Mouse (Mus musculus): ENCODE results near the gene Dnajb14. TPM values are rescaled to one million over a fixed set of nuclear protein-coding genes. Genes with fewer than 3 reads are reported as not detected.

Dnajb14 gene
- total and polyA plus RNA-seq, 3 experiments, result 2.8 to 7.0 (median 4.4) TPM

DNA sequence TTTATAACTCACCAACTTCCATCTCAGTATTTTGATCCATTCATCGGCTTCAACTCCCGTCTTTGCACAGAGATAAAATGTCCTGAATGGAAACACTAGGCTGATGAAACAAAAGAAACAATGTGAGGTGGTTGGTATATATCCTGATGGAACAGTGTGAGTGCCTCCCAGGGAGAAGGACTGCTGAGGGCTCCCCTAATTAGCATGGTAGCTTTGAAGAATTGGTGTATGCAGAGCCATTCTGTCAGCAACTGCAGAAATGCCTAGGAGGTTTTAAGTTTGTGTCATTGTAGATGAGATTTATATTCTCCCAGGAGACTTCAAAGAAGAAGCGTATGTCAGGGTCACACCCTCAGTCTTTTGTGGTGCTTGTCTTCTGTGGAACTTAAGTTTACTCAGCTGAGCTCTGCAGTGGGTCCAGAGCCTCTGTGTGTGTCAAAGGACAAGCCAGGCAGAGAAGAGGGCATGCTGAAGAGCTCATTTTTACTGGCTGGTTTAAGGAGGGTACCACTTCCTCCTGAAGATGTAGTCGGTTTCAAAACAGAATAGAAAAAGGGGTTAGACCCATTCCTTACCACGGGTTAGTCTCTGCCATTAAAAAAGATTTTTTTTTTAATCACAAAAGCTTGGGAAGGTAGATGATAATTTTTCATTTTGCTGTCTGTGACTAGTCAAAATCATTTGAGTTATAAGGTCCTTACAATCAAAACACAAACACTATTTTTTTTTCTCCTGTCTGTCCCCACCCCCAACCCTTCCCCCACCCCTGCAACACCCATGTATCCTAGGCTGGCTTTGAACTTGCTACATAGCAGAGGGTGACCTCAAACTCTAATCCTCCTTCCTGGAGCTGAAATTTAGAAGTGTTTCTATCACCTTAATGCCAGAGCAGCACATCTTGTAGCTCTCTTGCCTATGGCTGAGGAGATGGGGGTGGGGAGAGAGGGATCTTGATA lies 68.4 kb downstream of the Dnajb14 start:
- Histone ChIP-seq H3K79me2 (replicated peaks; ENCODE audit: control insufficient read depth, extremely low read depth, insufficient read depth, poor library complexity, severe bottlenecking) (no peaks in the 10 kb centered on the region; the same call in 1 of the 2 replicates), H3K36me3 (replicated peaks in 1 of 2; ENCODE audit: control insufficient read depth in 1 of 2, insufficient read depth in 1 of 2, low read length in 1 of 2) (peaks cover 73 to 87% of the 10 kb centered on the region in 2 experiments), H3K27me3 (replicated peaks) (no peaks in the 10 kb centered on the region), H3K27ac (ENCODE audit: insufficient read depth, low read depth) (peak overlapping the region; percentile 38; the same call in 1 of the 2 replicates), H3K9ac (ENCODE audit: insufficient read depth, low read depth) (no peak overlapping the region), H3K9me3 (replicated peaks; ENCODE audit: low read length) (no peaks in the 10 kb centered on the region), H3K4me3 (replicated peaks in 1 of 3; ENCODE audit: low read depth in 2 of 3, low read length in 2 of 3, poor library complexity in 1 of 3) (no peak overlapping the region), H3K4me1 (ENCODE audit: control insufficient read depth in 1 of 2, insufficient read depth in 2 of 2) (peaks cover 6 to 44% of the 10 kb centered on the region in 2 experiments; a peak in 3 of 4 replicates), H3K4me2 (ENCODE audit: insufficient read depth, low read depth, poor library complexity, severe bottlenecking) (no peak overlapping the region)
- no peak for DNase-seq (ENCODE audit: extremely low read depth)
- in situ Hi-C loops (cut with MboI; ENCODE audit: low pct_ligation_motif_present, low pct_unique_long_range_greater_than_20kb, low sequenced_read_pairs) (loop anchor here (5.0 kb wide), 1 partner anchor 56 kb away; no protein-coding TSS in a partner anchor), dilution Hi-C loops (cut with MboI; ENCODE audit: extremely low pct_ligation_motif_present, extremely low pct_unique_long_range_greater_than_20kb, low sequenced_read_pairs) (no loop called here)
- TF ChIP-seq POLR2A (IDR thresholded peaks at IDR 0.05; ENCODE audit: low read depth, low read length) (no peak), RCOR1 (conservative IDR thresholded peaks at IDR 0.05; ENCODE audit: low read depth, low read length) (no peak), JUN (IDR thresholded peaks at IDR 0.05; ENCODE audit: insufficient read depth, low read depth, low read length) (no peak), ZC3H11A (IDR thresholded peaks at IDR 0.05; ENCODE audit: low read depth, low read length) (no peak), MEF2A (IDR thresholded peaks at IDR 0.05; ENCODE audit: borderline replicate concordance, low read depth, low read length) (no peak), USF1 (IDR thresholded peaks at IDR 0.05; ENCODE audit: low read depth, low read length) (no peak), MAX (IDR thresholded peaks at IDR 0.05; ENCODE audit: low read length) (no peak), GABPA (IDR thresholded peaks at IDR 0.05; ENCODE audit: insufficient replicate concordance, low read depth, low read length) (no peak), POLR2AphosphoS2 (IDR thresholded peaks at IDR 0.05; ENCODE audit: low read depth, low read length) (peak; percentile 28; the same call in 1 of the 2 replicates), E2F4 (IDR thresholded peaks at IDR 0.05; ENCODE audit: insufficient replicate concordance, low read depth, low read length) (no peak), ZNF384 (IDR thresholded peaks at IDR 0.05; ENCODE audit: low read depth, low read length) (peak; percentile 56), CHD2 (IDR thresholded peaks at IDR 0.05; ENCODE audit: low read length) (peak; percentile 65), MYC (IDR thresholded peaks at IDR 0.05; ENCODE audit: low read depth, low read length) (no peak), ZKSCAN1 (IDR thresholded peaks at IDR 0.05; ENCODE audit: borderline replicate concordance, low read depth, low read length) (no peak), MAZ (IDR thresholded peaks at IDR 0.05; ENCODE audit: low read depth, low read length) (0 out of 2 replicates have a peak, but pooled peaks have one; percentile 33), SIN3A (IDR thresholded peaks at IDR 0.05; ENCODE audit: low read length) (no peak), KAT2A (IDR thresholded peaks at IDR 0.05; ENCODE audit: insufficient replicate concordance, low read length) (no peak), CTCF (conservative IDR thresholded peaks at IDR 0.05 in 1 of 2, IDR thresholded peaks at IDR 0.05 in 1 of 2; ENCODE audit: low read depth in 2 of 2, low read length in 2 of 2) (no peak), TCF12 (IDR thresholded peaks at IDR 0.05; ENCODE audit: low read depth, low read length) (0 out of 2 replicates have a peak, but pooled peaks have one; percentile 5), RAD21 (IDR thresholded peaks at IDR 0.05; ENCODE audit: low read depth, low read length) (no peak), SMC3 (IDR thresholded peaks at IDR 0.05; ENCODE audit: low read depth, low read length) (no peak), MAFK (IDR thresholded peaks at IDR 0.05; ENCODE audit: insufficient replicate concordance, low read length) (no peak), HCFC1 (IDR thresholded peaks at IDR 0.05; ENCODE audit: low read depth, low read length) (no peak), CHD1 (IDR thresholded peaks at IDR 0.05; ENCODE audit: low read depth, low read length) (no peak)

Measured in CH12.LX (cell line).